Mouse (Mus musculus) induced T-regulatory cell, adult 2 months (primary cell): ENCODE data around the gene Gm44579.

Source experiments
- DNase-seq: peaks from one replicate; pipeline ENCODE4 v3.0.0-alpha.2; 2012; ENCODE audit warnings: low read depth

The Gm44579 gene

DNA sequence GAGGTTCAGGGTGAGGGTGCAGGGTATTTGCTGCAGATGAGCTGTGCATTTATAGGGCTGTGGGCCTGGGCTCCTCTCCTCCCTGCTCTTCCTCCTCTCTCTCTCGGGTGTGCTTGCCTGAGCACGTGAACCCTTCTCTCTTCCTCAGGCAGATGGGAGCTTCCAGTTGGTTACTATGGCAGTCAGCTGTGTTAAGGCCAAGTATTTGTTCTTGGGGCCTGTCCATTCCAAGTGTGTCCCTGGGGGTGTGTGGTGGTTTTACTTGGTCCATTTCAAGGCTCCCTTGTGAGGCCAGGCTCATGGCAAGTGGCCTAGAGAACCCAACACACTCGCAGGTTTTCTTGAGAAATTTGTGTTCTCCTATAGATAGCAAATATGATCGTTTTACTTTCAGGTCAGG lies at the start of gene Gm44579, which contains the start of gene Olfr287:
Gene Gm44579 (minus strand): TSS at position 101 of the 400 bp plus-strand sequence.
Gene Olfr287 (minus strand): TSS at position 180 of the 400 bp plus-strand sequence.
- no peak for DNase-seq

DNA sequence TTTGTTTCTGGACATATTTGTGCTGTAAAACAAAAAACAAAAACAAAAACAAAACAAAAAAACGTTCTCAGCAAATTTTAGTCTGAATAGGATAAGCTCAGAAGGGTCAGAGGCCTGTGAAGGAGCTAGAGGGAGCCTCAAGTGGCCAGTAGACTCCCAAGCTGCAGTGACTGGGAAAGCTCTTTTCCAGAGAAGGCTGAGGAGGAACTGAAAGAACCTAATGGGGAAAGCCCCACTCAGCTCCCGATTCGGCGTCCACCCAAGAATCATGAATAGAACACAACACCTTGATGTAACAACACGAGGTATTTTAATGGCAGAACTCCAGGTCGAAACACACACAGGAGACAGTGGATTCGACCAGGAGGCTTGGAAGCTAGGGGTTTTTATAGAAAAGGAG lies 37.0 kb upstream of the Gm44579 start:
- DNase-seq, result no peak

DNA sequence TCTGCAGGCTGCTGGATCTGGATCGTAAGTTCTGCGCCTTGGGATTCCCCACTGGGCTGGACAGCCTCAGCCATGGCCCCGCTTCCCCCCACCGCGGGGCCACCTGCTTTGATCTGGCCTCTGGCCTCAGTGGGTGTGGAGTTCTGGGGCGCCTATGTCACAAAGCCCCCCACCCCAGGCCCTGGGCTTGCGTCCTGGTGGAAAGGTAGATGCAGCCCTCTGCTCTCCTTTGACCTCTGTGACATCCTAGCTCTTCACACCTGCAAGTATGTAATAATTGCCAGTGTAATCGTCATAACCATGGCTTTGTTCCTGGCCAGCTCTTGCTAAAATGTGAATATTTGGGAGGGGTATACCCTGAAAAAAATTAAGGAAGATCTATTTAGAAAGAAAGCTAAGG lies 36.4 kb upstream of the Gm44579 start, which contains the start of gene H1fnt:
Gene H1fnt (minus strand): TSS at position 101 of the 400 bp plus-strand sequence.
- no peak for DNase-seq

DNA sequence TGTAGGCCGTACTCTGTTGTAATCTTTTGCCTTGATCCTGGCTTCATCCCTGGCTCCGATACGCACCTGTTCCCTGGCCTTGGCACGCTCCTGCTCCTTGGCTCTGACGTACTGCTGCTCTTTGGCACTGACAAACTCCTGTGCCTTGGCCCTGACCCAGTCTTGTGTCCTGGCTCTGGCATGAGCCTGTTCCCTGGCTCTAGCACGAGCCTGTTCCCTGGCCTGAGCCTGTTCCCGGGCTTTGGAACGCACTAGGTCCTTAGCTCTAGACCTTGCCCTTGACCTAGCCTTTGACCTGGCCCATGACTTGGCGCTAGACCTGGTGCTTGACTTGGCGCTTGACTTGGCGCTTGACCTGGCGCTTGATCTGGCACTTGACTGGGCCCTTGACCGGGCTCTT lies 35.5 kb upstream of the Gm44579 start:
- no peak for DNase-seq

DNA sequence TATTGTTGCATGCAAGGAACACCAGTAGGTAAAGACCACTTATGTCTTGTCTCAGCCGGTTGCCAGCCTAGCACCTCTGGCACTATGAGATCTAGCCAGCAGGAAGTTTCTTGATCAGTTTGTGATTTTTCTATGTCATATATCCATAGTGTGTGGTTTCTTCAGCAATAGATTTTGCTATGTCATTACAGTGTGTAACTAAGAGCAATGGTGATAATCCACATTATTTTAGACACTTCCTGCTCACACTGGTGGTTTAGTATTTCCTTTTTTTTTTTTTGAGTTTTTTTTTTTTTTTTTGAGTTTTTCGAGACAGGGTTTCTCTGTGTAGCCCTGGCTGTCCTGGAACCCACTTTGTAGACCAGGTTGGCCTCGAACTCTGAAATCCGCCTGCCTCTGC lies 14.7 kb upstream of the Gm44579 start:
- no peak for DNase-seq

DNA sequence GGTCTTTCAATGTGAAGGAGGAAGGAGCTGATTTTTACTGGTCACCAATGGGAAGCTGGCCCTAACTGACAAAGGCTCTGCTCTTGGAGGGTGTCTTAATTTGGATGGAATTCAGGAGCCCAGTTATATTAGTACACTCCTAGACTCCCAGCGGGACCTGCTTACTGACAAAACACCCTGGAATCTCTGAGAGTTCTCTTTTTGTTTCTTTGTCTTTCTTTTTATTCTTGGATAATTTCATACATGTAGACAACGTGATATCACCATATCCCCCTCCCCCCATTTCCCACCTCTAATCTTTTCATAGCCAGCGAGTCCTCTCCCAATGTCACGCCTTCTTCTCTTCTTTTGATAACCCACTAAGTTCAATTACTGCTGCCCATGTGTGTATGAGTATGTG lies 13.6 kb upstream of the Gm44579 start, which contains the start of gene Olfr286:
Gene Olfr286 (minus strand): TSS at position 101 of the 400 bp plus-strand sequence.
- no peak for DNase-seq

DNA sequence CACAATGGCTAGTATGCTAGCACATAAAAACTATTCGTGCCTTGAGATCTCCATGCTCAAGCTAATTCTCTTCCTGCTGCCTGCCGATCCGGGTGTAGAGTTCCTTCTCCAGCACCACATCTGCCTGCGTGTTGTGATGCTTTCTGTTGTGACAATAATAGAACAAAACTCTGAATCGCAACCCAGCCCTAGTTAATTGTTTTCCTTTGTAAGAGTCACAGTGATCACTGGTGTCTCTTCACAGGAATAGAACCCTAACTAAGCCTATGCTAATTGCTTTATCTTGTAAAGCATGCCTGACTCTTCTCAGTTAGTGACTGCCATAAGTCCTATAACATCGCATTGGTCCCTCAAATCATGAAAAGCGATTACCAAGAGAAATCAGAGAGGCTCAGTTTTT lies 5.3 kb upstream of the Gm44579 start:
- DNase-seq, result no peak

DNA sequence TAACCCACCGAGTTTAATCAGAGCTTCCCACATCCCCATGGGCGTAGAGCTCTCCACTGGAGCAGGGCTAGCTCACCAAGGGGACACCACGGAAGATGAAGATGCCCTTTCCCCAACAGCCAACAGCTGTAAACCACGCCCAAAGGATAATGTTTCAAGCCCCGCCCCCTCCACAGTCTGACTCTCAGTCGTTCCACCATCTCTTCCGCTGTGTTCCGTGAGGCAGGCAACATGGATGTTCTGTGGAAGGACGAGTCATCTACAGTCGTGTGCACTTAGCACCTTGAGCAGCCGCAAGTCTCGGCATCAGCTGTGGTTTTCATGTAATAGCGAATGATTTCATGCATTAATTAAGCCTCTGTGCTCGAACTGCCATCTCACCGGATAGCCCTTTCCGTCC lies 4.8 kb upstream of the Gm44579 start:
- peak; percentile 2 for DNase-seq

DNA sequence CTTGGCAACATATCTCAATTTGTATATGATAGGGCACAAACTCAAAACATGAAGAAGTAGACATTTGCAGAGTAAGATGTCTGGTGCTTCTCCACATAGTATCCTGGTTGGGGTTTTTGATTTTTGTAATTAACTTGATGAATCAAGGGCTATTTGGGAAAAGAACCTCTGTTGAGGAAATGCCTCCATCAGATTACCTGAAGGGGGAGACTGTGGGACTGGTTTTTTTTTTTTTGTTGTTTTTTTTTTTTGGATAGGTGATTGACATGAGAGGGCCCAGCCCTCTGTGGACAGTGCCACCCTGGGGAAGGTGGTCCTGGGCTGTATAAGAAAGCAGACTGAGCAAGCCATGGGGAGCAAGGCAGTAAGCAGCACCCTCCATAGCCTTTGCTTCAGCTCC lies 1.6 kb upstream of the Gm44579 start:
- no peak for DNase-seq

DNA sequence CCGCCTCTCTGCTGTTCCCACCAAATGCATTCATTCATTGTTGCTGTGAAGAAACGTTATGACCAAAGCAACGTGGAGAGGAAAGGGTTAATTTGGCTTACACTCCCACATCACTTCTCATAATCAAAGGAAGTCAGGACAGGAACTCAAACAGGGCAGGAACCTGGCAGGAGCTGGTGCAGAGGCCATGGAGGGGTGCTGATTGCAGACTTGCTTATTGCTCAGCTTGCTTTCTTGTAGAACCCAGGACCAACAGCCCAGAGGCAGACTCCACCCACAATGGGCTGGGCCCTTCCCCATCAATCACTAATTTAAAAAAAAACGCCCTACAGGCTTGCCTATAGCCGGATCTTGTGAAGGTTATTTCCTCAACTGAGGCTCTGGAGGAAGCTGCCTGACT lies 6.6 kb downstream of the Gm44579 start:
- no peak for DNase-seq

DNA sequence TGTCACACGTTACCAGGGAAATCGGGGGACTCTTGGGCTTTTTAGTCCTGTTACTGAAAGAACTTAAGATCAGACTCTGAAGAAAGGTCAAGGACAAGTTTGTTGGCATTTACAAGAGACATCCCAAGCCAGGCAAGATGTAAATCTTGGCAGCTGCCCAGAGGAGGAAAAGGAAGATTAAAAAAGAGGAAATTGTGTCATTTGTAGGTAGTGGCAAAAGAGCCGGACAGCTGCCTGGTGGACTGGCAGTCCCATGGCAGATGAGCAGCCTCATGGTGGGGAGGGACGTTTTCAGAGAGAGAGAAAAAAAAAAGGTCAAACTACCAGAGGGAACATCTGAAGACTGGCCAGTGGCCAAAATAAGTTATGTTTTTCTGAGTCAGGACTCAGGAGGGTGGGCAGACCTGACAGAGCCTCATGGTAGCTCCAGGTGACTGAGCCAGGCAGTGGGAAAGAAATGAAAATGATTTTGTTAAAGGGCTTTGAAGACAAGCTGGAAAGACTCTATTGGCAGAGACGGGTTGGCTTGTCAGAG lies 7.4 kb downstream of the Gm44579 start:
- no peak for DNase-seq

DNA sequence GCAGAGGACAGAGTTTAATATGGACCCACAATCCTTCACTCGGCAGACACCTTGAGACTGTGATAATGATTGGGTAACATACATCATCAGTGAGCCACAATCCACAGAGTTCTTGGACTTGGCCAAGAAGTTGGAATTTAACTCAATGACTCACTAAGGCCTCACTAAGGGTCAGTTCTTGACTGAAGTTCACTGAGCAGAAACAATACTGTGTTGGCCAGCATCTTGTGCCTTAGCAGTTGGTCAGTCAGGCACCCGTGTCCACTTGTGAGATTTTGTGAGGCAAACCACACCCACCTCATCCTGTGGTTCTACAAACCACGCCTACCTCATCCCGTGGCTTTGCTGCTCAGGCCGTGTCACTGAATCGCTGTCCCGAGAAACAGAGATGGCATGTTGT lies 11.1 kb downstream of the Gm44579 start:
- DNase-seq, result no peak

DNA sequence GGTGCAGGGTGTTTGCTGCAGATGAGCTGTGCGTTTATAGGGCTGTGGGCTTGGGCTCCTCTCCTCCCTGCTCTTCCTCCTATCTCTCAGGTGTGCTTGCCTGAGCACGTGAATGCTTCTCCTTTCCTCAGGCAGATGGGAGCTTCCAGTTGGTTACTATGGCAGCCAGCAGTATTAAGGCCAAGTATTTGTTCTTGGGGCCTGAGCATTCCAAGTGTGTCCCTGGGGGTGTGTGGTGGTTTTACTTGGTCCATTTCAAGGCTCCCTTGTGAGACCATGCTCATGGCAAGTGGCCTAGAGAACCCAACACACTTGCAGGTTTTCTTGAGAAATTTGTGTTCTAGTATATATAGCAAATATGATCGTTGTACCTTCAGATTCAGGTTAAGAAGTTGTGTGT lies 25.3 kb downstream of the Gm44579 start, which contains the start of gene Olfr288:
Gene Olfr288 (minus strand): TSS at position 101 of the 400 bp plus-strand sequence.
- DNase-seq, result no peak

DNA sequence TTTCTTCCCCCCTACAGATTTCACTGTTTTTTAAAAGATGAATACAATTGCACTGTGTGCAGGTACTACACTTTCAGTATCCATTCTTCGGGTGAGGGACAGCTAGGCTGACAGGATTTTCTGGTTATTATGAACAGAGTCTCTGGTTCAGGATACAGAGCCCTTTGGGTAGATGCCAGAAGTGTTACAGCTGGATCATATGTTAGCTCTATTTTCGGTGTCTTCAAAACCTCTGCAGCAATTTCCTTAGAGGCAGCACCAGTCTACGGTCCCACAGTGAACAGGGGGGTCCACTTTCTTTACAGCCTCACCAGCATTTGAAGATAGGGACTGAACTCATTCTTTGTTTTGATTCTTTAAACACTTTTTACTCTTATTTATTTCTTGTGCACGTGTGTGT lies 36.3 kb downstream of the Gm44579 start:
- no peak for DNase-seq

DNA sequence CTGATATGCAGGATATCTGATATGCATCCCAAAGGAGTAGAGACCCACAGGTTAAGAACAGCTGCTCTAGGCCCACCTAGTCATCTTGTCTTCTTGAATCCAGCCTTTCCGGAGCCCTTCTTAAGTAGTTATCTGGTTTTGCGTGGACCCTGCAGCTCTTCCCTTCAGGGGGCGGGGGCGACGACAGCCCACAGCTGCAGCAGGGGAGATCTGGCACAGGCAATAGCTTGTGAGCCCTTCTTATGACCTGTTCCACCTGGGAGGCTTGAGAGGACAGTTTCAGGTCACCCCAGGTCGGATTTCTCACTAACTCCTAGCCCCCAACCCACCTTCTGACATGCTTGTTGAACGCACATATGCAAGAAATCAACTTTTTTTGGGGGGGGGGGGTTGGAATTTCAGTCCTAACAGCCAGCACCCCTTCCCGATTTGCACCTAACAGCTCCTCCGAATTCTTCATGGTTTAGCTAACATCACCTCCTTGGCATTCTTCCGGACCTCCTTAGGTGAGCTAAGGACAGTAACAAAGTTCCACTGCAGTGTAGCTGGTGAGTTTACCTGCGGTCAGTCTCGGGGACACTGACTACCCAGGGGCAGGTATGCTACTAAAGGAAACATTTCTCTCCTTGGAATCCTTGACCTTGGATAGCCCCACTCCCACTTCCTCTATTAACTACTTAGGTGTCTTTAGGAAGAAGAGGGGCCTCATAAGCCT lies 38.8 kb downstream of the Gm44579 start:
- DNase-seq, result no peak

DNA sequence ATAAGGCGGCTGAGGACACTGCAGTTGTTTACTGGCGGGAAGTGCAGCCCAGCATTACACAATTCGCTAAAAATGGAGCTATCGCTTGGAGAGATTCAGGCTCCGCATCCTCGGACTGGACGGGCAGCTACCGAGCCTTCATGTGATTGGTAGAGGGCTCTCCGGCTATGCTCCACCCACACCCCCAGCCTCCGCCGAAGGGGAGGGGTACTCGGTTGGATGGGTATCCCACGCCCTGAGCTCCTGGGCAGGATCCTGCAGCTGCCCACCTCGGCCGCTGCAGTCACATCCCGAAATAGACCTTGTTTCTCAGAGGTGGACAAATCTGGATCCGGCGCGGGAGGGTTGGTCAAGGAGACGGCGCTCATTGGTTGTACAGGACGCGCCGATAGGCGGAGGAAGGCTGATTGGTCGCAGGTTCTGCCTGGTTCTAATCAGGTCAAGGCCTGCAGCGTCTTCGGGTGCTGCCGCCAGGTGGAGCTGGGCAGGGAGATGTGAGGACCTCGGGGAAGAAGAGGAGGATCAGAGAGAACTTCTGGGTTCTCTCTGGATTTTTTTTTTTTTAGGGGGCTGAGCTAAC lies 39.6 kb downstream of the Gm44579 start:
- peak; percentile 90 for DNase-seq

DNA sequence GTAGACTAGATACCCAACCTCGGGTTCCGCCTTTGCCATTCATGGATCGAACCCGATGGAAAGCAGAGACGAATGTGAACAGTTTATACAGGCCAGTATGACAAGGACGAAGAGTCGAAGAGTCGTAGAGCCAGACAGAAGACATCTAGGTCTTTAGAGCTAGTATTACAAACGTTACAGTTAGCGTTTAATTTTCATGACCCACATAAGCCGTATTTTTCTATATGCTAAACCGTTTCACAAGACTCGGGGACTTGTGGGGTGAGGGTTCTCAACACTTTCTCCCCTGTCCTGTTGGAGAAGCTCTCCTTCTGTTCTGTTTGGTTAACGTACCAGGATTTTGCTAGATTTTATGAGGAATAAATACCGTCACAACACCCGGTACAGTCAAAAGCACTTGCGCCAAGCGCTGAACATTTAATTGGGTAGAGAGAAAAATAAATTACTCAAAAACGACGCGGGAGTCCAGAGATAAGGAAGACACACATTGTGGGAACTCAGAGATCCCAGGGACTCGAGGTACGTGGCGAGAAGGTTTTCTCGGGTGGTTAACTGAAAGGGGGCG lies 40.1 kb downstream of the Gm44579 start:
- DNase-seq, result no peak

DNA sequence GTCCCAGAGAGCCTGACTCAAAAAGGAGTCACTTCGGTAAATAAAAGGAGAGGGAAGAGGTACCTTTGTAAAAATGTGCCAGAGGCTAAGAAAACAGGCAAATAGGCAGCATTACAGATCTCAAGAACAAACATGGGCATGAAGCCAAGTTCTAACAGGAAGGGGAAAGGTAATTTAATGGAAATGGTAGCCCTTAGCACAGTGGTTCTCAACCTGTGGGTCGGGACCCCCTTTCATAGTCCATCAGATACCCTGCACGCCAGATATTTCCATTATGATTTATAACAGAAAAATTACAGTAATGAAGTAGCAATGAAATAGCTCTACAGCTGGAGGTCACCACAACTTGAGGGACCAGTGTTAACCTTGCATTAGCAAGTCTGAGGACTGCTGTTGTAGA lies 43.5 kb downstream of the Gm44579 start:
- DNase-seq, result no peak

DNA sequence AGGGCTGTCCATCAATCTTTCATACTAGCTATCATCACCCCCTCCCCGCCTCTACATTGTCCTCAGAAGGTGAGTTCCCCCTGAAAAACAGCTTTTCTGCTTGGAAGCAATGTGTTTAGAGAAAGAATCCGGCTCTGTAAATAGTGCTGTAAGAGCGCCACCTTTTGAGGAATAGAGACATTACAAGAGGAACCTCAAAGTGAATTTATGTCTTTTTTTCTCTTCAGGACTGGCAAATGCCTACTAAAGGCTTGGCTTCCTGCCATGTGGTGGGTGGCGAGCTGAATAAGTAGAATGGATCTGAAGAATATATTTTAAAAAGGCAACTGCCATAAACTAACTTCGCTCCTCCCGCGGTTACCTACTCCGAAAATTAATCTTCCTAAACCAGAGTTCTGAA lies 47.0 kb downstream of the Gm44579 start:
- peak; percentile 79 for DNase-seq

DNA sequence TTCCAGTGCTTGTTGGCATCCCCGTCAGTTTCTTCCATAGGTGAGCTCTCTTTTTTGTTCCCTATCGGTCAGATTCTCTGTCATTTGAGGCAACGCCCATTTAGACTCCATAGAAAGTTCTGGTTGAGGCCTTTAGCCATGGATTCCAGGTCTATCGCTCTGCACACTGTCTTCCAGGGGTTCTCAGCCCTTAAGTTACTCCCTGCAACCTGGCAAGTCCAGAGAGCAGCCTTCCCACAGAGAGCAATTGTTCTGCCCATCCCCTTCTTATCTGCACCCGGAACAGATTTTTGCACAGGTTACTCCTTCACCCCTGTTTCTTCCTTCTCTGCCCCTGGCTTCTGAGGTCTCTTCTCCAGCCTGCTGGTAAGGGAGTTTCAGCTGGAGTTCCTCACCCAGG lies 48.7 kb downstream of the Gm44579 start:
- DNase-seq, result no peak

DNA sequence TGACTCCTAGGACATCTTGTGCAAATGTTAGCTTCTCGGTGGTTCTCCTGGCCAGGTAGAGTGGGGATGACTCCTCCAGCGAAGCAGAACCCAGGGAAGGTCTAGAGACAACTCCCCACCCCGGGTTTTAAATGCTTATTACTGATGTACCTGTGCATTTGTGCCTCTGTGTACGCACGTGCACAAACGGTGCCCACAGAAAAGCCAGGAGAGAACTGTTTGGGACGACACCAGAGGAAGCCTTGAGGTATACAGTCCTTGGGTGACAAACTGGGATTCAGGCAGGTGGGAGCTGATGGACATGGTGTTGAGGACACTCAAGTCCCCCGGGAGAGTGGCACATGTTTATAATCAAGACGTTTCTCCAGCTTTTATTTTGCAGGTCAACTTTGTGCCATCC lies 49.9 kb downstream of the Gm44579 start:
- DNase-seq, result no peak

DNA sequence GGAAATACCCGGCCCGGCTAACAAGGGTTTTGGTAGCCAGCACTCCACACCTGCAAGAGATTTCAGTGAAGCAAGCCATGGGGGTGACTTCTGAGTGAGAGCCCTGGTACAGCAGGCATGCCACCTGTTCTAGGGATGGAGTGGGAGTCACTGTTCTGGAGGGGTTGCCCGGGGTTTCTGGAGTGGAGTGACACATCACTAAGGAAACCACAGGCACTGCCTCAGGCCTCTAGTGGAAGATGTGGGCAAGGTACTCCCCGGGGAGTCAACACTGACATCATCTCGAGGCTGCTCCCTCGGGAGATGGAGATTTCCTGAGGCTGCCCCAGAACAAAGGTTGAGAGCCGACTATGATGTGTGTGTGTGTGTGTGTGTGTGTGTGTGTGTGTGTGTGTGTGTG lies 50.4 kb downstream of the Gm44579 start:
- DNase-seq, result peak; percentile 49

DNA sequence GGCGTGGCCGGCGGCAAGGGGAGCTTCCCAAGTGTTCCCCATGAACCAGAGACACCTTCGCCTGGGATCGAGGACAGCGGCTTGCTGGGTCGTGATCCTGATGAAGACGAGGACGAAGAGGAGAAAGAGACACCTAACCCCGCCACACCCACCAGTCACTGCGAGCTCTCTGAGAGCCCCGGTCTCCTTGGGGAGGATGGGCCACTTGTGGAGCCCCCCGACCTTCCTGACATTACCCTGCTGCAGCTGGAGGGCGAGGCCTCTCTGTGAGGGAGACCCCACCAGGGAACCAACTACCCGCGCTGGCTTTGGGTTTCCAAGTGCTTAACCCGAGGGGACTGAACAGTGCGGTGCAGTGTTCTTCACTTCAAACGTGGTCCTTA lies 52.2 kb downstream of the Gm44579 start:
- no peak for DNase-seq
